Mouse (Mus musculus): Measurements from ENCODE around the gene Nfatc3. TPM values are rescaled to one million over a fixed set of nuclear protein-coding genes. Genes with fewer than 3 reads are reported as not detected.

The Nfatc3 gene
- polyA plus RNA-seq, 1 experiment from 2014 or later, result 4.3 TPM

- Histone ChIP-seq H3K9me3 (replicated peaks; ENCODE audit: control insufficient read depth, low read length) (no peaks in the 10 kb centered on the region), H3K36me3 (ENCODE audit: control insufficient read depth, insufficient read depth) (peaks cover 3% of the 10 kb centered on the region; the same call in 1 of the 2 replicates), H3K4me2 (ENCODE audit: low read depth, low read length) (no peak overlapping the region), H3K4me3 (ENCODE audit: low read length) (no peak overlapping the region), H3K4me1 (ENCODE audit: control insufficient read depth, insufficient read depth, low read length) (peaks cover 11% of the 10 kb centered on the region), H3K27me3 (ENCODE audit: control insufficient read depth, insufficient read depth, low read length) (no peaks in the 10 kb centered on the region), H3K9ac (ENCODE audit: low read length) (no peak overlapping the region), H3K27ac (ENCODE audit: low read length) (no peak overlapping the region)
- ATAC-seq (replicated peaks; ENCODE audit: extremely low read depth, insufficient read depth, low FRiP score), result no peak
- WGBS, result 29% methylated on average over 4 of the region's 4 CpGs
These were observed 94.2 kb downstream of the Nfatc3 start for GRCm38 (mm10) chr8:106152876-106153275.

- WGBS, result 94% methylated on average over 1 of the region's 1 CpGs
- no peak overlapping the region for H3K4me3 ChIP-seq (ENCODE audit: low read length)
- peaks cover 6% of the 10 kb centered on the region for H3K36me3 ChIP-seq (ENCODE audit: control insufficient read depth, insufficient read depth)
- no peak for ATAC-seq (replicated peaks; ENCODE audit: extremely low read depth, insufficient read depth, low FRiP score)
- no peak overlapping the region for H3K27ac ChIP-seq (ENCODE audit: low read length)
- H3K27me3 ChIP-seq (ENCODE audit: control insufficient read depth, insufficient read depth, low read length), result no peaks in the 10 kb centered on the region
- H3K9me3 ChIP-seq (replicated peaks; ENCODE audit: control insufficient read depth, low read length), result no peaks in the 10 kb centered on the region
- no peak overlapping the region for H3K9ac ChIP-seq (ENCODE audit: low read length)
- no peak overlapping the region for H3K4me2 ChIP-seq (ENCODE audit: low read depth, low read length)
- H3K4me1 ChIP-seq (ENCODE audit: control insufficient read depth, insufficient read depth, low read length), result peaks cover 6% of the 10 kb centered on the region
These were observed 98.8 kb downstream of the Nfatc3 start for GRCm38 (mm10) chr8:106157419-106157818.

- peaks cover 12% of the 10 kb centered on the region for H3K36me3 ChIP-seq (ENCODE audit: control insufficient read depth, insufficient read depth)
- H3K9ac ChIP-seq (ENCODE audit: low read length), result no peak overlapping the region
- no peak overlapping the region for H3K27ac ChIP-seq (ENCODE audit: low read length)
- no peaks in the 10 kb centered on the region; the same call in 1 of the 2 replicates for H3K4me1 ChIP-seq (ENCODE audit: control insufficient read depth, insufficient read depth, low read length)
- no peak overlapping the region for H3K4me3 ChIP-seq (ENCODE audit: low read length)
- H3K4me2 ChIP-seq (ENCODE audit: low read depth, low read length), result no peak overlapping the region
- ATAC-seq (replicated peaks; ENCODE audit: extremely low read depth, insufficient read depth, low FRiP score), result no peak
- 66% methylated on average over 10 of the region's 10 CpGs for whole genome bisulfite sequencing
- no peaks in the 10 kb centered on the region for H3K9me3 ChIP-seq (replicated peaks; ENCODE audit: control insufficient read depth, low read length)
- no peaks in the 10 kb centered on the region for H3K27me3 ChIP-seq (ENCODE audit: control insufficient read depth, insufficient read depth, low read length)
These were observed 99.7 kb downstream of the Nfatc3 start for GRCm38 (mm10) chr8:106158381-106158780.

GRCm38 (mm10) chr8:106159876-106160275, 101.2 kb downstream of the Nfatc3 start:
- no peak overlapping the region for H3K4me2 ChIP-seq (ENCODE audit: low read depth, low read length)
- 84% methylated on average over 6 of the region's 6 CpGs for WGBS
- peaks cover 15% of the 10 kb centered on the region for H3K36me3 ChIP-seq (ENCODE audit: control insufficient read depth, insufficient read depth)

GRCm38 (mm10) chr8:106163251-106163650, 104.6 kb downstream of the Nfatc3 start:
- H3K4me2 ChIP-seq (ENCODE audit: low read depth, low read length), result no peak overlapping the region
- WGBS, result 80% methylated on average over 9 of the region's 9 CpGs
- ATAC-seq (replicated peaks; ENCODE audit: extremely low read depth, insufficient read depth, low FRiP score), result no peak
- no peaks in the 10 kb centered on the region for H3K9me3 ChIP-seq (replicated peaks; ENCODE audit: control insufficient read depth, low read length)
- H3K27ac ChIP-seq (ENCODE audit: low read length), result no peak overlapping the region
- H3K27me3 ChIP-seq (ENCODE audit: control insufficient read depth, insufficient read depth, low read length), result no peaks in the 10 kb centered on the region
- H3K4me3 ChIP-seq (ENCODE audit: low read length), result no peak overlapping the region
- no peak overlapping the region for H3K9ac ChIP-seq (ENCODE audit: low read length)
- H3K36me3 ChIP-seq (ENCODE audit: control insufficient read depth, insufficient read depth), result peaks cover 12% of the 10 kb centered on the region
- peaks cover 12% of the 10 kb centered on the region for H3K4me1 ChIP-seq (ENCODE audit: control insufficient read depth, insufficient read depth, low read length)

More at GRCm38 (mm10) chr8:106159876-106160275, 101.2 kb downstream of the Nfatc3 start:
- ATAC-seq (replicated peaks; ENCODE audit: extremely low read depth, insufficient read depth, low FRiP score), result no peak
- no peak overlapping the region for H3K4me3 ChIP-seq (ENCODE audit: low read length)
- H3K4me1 ChIP-seq (ENCODE audit: control insufficient read depth, insufficient read depth, low read length), result no peaks in the 10 kb centered on the region
- no peak overlapping the region for H3K27ac ChIP-seq (ENCODE audit: low read length)
- no peak overlapping the region for H3K9ac ChIP-seq (ENCODE audit: low read length)
- no peaks in the 10 kb centered on the region for H3K27me3 ChIP-seq (ENCODE audit: control insufficient read depth, insufficient read depth, low read length)
- H3K9me3 ChIP-seq (replicated peaks; ENCODE audit: control insufficient read depth, low read length), result no peaks in the 10 kb centered on the region

GRCm38 (mm10) chr8:106165460-106165859, 106.8 kb downstream of the Nfatc3 start:
- Histone ChIP-seq H3K27me3 (ENCODE audit: control insufficient read depth, insufficient read depth, low read length) (no peaks in the 10 kb centered on the region), H3K4me1 (ENCODE audit: control insufficient read depth, insufficient read depth, low read length) (peaks cover 16% of the 10 kb centered on the region), H3K27ac (ENCODE audit: low read length) (no peak overlapping the region), H3K4me3 (ENCODE audit: low read length) (no peak overlapping the region), H3K36me3 (ENCODE audit: control insufficient read depth, insufficient read depth) (peaks cover 12% of the 10 kb centered on the region), H3K4me2 (ENCODE audit: low read depth, low read length) (no peak overlapping the region), H3K9me3 (replicated peaks; ENCODE audit: control insufficient read depth, low read length) (no peaks in the 10 kb centered on the region), H3K9ac (ENCODE audit: low read length) (no peak overlapping the region)
- 45% methylated on average over 4 of the region's 4 CpGs for WGBS
- no peak for ATAC-seq (replicated peaks; ENCODE audit: extremely low read depth, insufficient read depth, low FRiP score)

- Histone ChIP-seq H3K4me1 (ENCODE audit: control insufficient read depth, insufficient read depth, low read length) (peaks cover 16% of the 10 kb centered on the region), H3K4me3 (ENCODE audit: low read length) (peak within 1 kb of the TSS; percentile 94), H3K27me3 (ENCODE audit: control insufficient read depth, insufficient read depth, low read length) (no peaks in the 10 kb centered on the region), H3K27ac (ENCODE audit: low read length) (peak within 1 kb of the TSS; percentile 74), H3K9ac (ENCODE audit: low read length) (peak within 1 kb of the TSS; percentile 89), H3K4me2 (ENCODE audit: low read depth, low read length) (peak within 1 kb of the TSS; percentile 85), H3K36me3 (ENCODE audit: control insufficient read depth, insufficient read depth) (0 out of 2 replicates have a peak, but pooled peaks cover 2% of the 10 kb centered on the region), H3K9me3 (replicated peaks; ENCODE audit: control insufficient read depth, low read length) (no peaks in the 10 kb centered on the region)
- WGBS, result under 1% methylated on average over 58 of the region's 59 CpGs
- peak; percentile 89 for ATAC-seq (replicated peaks; ENCODE audit: extremely low read depth, insufficient read depth, low FRiP score)
These were observed 109.8 kb downstream of the Nfatc3 start, which contains the start of gene Slc7a6 for GRCm38 (mm10) chr8:106168356-106169016. Gene Slc7a6 (plus strand): TSS chr8:106168857.

GRCm38 (mm10) chr8:106169017-106169933, 110.6 kb downstream of the Nfatc3 start:
- peak overlapping the region; percentile 94 for H3K4me3 ChIP-seq (ENCODE audit: low read length)
- no peaks in the 10 kb centered on the region for H3K27me3 ChIP-seq (ENCODE audit: control insufficient read depth, insufficient read depth, low read length)
- peak overlapping the region; percentile 85 for H3K4me2 ChIP-seq (ENCODE audit: low read depth, low read length)
- peak; percentile 57 for ATAC-seq (replicated peaks; ENCODE audit: extremely low read depth, insufficient read depth, low FRiP score)
- no peaks in the 10 kb centered on the region for H3K9me3 ChIP-seq (replicated peaks; ENCODE audit: control insufficient read depth, low read length)
- H3K27ac ChIP-seq (ENCODE audit: low read length), result peak overlapping the region; percentile 74
- H3K36me3 ChIP-seq (ENCODE audit: control insufficient read depth, insufficient read depth), result no peaks in the 10 kb centered on the region
- H3K4me1 ChIP-seq (ENCODE audit: control insufficient read depth, insufficient read depth, low read length), result peaks cover 16% of the 10 kb centered on the region
- WGBS, result under 1% methylated on average over 54 of the region's 54 CpGs
- peak overlapping the region; percentile 89 for H3K9ac ChIP-seq (ENCODE audit: low read length)

Measured in heart, embryonic 16.5 days (tissue).